Mouse (Mus musculus): Measurements from ENCODE around the gene Tufm.

Gene Tufm

GRCm38 (mm10) chr7:126499416-126499815 lies 12.3 kb downstream of the Tufm start:
- no peak for DNase-seq (ENCODE audit: low spot score)

GRCm38 (mm10) chr7:126501684-126502022 lies 14.5 kb downstream of the Tufm start:
- DNase-seq (ENCODE audit: low spot score) = no peak

GRCm38 (mm10) chr7:126502023-126502741 lies 15.0 kb downstream of the Tufm start:
- DNase-seq (ENCODE audit: low spot score) = peak; percentile 66

- DNase-seq (ENCODE audit: low spot score) = no peak
These were observed 15.6 kb downstream of the Tufm start for GRCm38 (mm10) chr7:126502751-126503150.

- peak; percentile 98 for DNase-seq (ENCODE audit: low spot score)
These were observed 16.2 kb downstream of the Tufm start, which contains the start of gene Atxn2l for GRCm38 (mm10) chr7:126503273-126503878. Atxn2l (minus strand) TSS chr7:126503437.

GRCm38 (mm10) chr7:126504913-126505312 lies 17.8 kb downstream of the Tufm start:
- no peak for DNase-seq (ENCODE audit: low spot score)

- DNase-seq (ENCODE audit: low spot score) = no peak
These were observed 20.1 kb downstream of the Tufm start for GRCm38 (mm10) chr7:126507126-126507778.

- DNase-seq (ENCODE audit: low spot score) = no peak
These were observed 24.1 kb downstream of the Tufm start for GRCm38 (mm10) chr7:126511287-126511686.

GRCm38 (mm10) chr7:126518261-126518941 lies 31.2 kb downstream of the Tufm start:
- no peak for DNase-seq (ENCODE audit: low spot score)

- DNase-seq (ENCODE audit: low spot score) = no peak
These were observed 32.4 kb downstream of the Tufm start for GRCm38 (mm10) chr7:126519513-126519912.

- no peak for DNase-seq (ENCODE audit: low spot score)
These were observed 36.2 kb downstream of the Tufm start for GRCm38 (mm10) chr7:126523316-126523715.

- DNase-seq (ENCODE audit: low spot score) = no peak
These were observed 41.0 kb downstream of the Tufm start for GRCm38 (mm10) chr7:126528166-126528577.

GRCm38 (mm10) chr7:126533434-126533833 lies 46.3 kb downstream of the Tufm start:
- DNase-seq (ENCODE audit: low spot score) = no peak

- no peak for DNase-seq (ENCODE audit: low spot score)
These were observed 48.6 kb downstream of the Tufm start for GRCm38 (mm10) chr7:126535766-126536165.

- DNase-seq (ENCODE audit: low spot score) = no peak
These were observed 49.3 kb downstream of the Tufm start for GRCm38 (mm10) chr7:126536466-126536865.

GRCm38 (mm10) chr7:126537820-126538585 lies 50.8 kb downstream of the Tufm start:
- DNase-seq (ENCODE audit: low spot score) = no peak
